Mouse (Mus musculus): Measurements from ENCODE around the gene Rgs19. TPM values are rescaled to one million over a fixed set of nuclear protein-coding genes. Genes with fewer than 3 reads are reported as not detected.

Rgs19 gene
- polyA plus RNA-seq, 1 experiment from 2014 or later: 81.1 TPM

GRCm38 (mm10) chr2:181663298-181663630 lies 30.5 kb downstream of the Rgs19 start:
- H3K9me3 ChIP-seq (replicated peaks): no peaks in the 10 kb centered on the region
- WGBS: 27% methylated on average over 4 of the region's 4 CpGs
- peaks cover 11% of the 10 kb centered on the region for H3K27me3 ChIP-seq (ENCODE audit: low read depth, poor library complexity, severe bottlenecking)
- DNase-seq (ENCODE audit: low spot score): no peak
- H3K4me3 ChIP-seq: no peak overlapping the region
- H3K36me3 ChIP-seq: 0 out of 2 replicates have a peak, but pooled peaks cover 3% of the 10 kb centered on the region
- peak overlapping the region; percentile 46; the same call in 1 of the 2 replicates for H3K27ac ChIP-seq (replicated peaks)
- H3K4me1 ChIP-seq: peaks cover 20% of the 10 kb centered on the region

GRCm38 (mm10) chr2:181662620-181663297 lies 31.0 kb downstream of the Rgs19 start:
- Histone ChIP-seq H3K36me3 (0 out of 2 replicates have a peak, but pooled peaks cover 6% of the 10 kb centered on the region), H3K4me1 (peaks cover 20% of the 10 kb centered on the region), H3K4me3 (no peak overlapping the region), H3K27me3 (ENCODE audit: low read depth, poor library complexity, severe bottlenecking) (peaks cover 6% of the 10 kb centered on the region), H3K27ac (replicated peaks) (peak overlapping the region; percentile 46; the same call in 1 of the 2 replicates), H3K9me3 (replicated peaks) (no peaks in the 10 kb centered on the region)
- no peak for DNase-seq (ENCODE audit: low spot score)
- 85% methylated on average over 3 of the region's 3 CpGs for WGBS

- 13% methylated on average over 9 of the region's 9 CpGs for WGBS
- H3K27ac ChIP-seq (replicated peaks): peak overlapping the region; percentile 49
These were observed 34.1 kb downstream of the Rgs19 start for GRCm38 (mm10) chr2:181659609-181660055.

GRCm38 (mm10) chr2:181658930-181659555 lies 34.7 kb downstream of the Rgs19 start:
- peak; percentile 47 for DNase-seq (ENCODE audit: low spot score)
- peaks cover 43% of the 10 kb centered on the region for H3K36me3 ChIP-seq
- 38% methylated on average over 17 of the region's 17 CpGs for WGBS
- no peak overlapping the region for H3K4me3 ChIP-seq
- no peaks in the 10 kb centered on the region for H3K9me3 ChIP-seq (replicated peaks)
- peaks cover 20% of the 10 kb centered on the region for H3K4me1 ChIP-seq
- no peaks in the 10 kb centered on the region for H3K27me3 ChIP-seq (ENCODE audit: low read depth, poor library complexity, severe bottlenecking)
- no peak overlapping the region for H3K27ac ChIP-seq (replicated peaks)

More at GRCm38 (mm10) chr2:181659609-181660055, 34.1 kb downstream of the Rgs19 start:
- Histone ChIP-seq H3K9me3 (replicated peaks) (no peaks in the 10 kb centered on the region), H3K4me1 (peaks cover 20% of the 10 kb centered on the region), H3K27me3 (ENCODE audit: low read depth, poor library complexity, severe bottlenecking) (no peaks in the 10 kb centered on the region), H3K4me3 (no peak overlapping the region), H3K36me3 (peaks cover 37% of the 10 kb centered on the region)
- peak; percentile 52 for DNase-seq (ENCODE audit: low spot score)

GRCm38 (mm10) chr2:181658528-181658927 lies 35.2 kb downstream of the Rgs19 start:
- Histone ChIP-seq H3K27me3 (ENCODE audit: low read depth, poor library complexity, severe bottlenecking) (no peaks in the 10 kb centered on the region), H3K27ac (replicated peaks) (no peak overlapping the region)
- 81% methylated on average over 7 of the region's 7 CpGs for WGBS

GRCm38 (mm10) chr2:181657441-181657840 lies 36.3 kb downstream of the Rgs19 start:
- Histone ChIP-seq H3K9me3 (replicated peaks) (no peaks in the 10 kb centered on the region), H3K27me3 (ENCODE audit: low read depth, poor library complexity, severe bottlenecking) (no peaks in the 10 kb centered on the region), H3K36me3 (peaks cover 59% of the 10 kb centered on the region), H3K27ac (replicated peaks) (no peak overlapping the region), H3K4me1 (peaks cover 20% of the 10 kb centered on the region), H3K4me3 (no peak overlapping the region)
- WGBS: 74% methylated on average over 2 of the region's 2 CpGs
- no peak for DNase-seq (ENCODE audit: low spot score)

More at GRCm38 (mm10) chr2:181658528-181658927, 35.2 kb downstream of the Rgs19 start:
- DNase-seq (ENCODE audit: low spot score): no peak
- Histone ChIP-seq H3K4me1 (peaks cover 20% of the 10 kb centered on the region), H3K9me3 (replicated peaks) (no peaks in the 10 kb centered on the region), H3K4me3 (no peak overlapping the region), H3K36me3 (peaks cover 48% of the 10 kb centered on the region)

GRCm38 (mm10) chr2:181656734-181657133 lies 37.0 kb downstream of the Rgs19 start, which contains the start of gene Gm29797:
TSS of gene Gm29797 (plus strand) at chr2:181657034.
- Histone ChIP-seq H3K4me3 (no peak within 1 kb of the TSS), H3K36me3 (peaks cover 66% of the 10 kb centered on the region), H3K4me1 (peaks cover 17% of the 10 kb centered on the region), H3K27me3 (ENCODE audit: low read depth, poor library complexity, severe bottlenecking) (no peaks in the 10 kb centered on the region), H3K9me3 (replicated peaks) (no peaks in the 10 kb centered on the region), H3K27ac (replicated peaks) (no peak within 1 kb of the TSS)
- 66% methylated on average over 3 of the region's 3 CpGs for WGBS
- DNase-seq (ENCODE audit: low spot score): no peak

GRCm38 (mm10) chr2:181653523-181653922 lies 40.3 kb downstream of the Rgs19 start:
- Histone ChIP-seq H3K4me1 (no peaks in the 10 kb centered on the region), H3K27ac (replicated peaks) (no peak overlapping the region), H3K36me3 (peaks cover 98% of the 10 kb centered on the region), H3K9me3 (replicated peaks) (no peaks in the 10 kb centered on the region), H3K27me3 (ENCODE audit: low read depth, poor library complexity, severe bottlenecking) (no peaks in the 10 kb centered on the region), H3K4me3 (no peak overlapping the region)
- no peak for DNase-seq (ENCODE audit: low spot score)
- WGBS: 81% methylated on average over 1 of the region's 1 CpGs

- DNase-seq (ENCODE audit: low spot score): no peak
These were observed 40.7 kb downstream of the Rgs19 start for GRCm38 (mm10) chr2:181653065-181653464.

GRCm38 (mm10) chr2:181648926-181649325 lies 44.9 kb downstream of the Rgs19 start:
- Histone ChIP-seq H3K27ac (replicated peaks) (no peak overlapping the region), H3K27me3 (ENCODE audit: low read depth, poor library complexity, severe bottlenecking) (no peaks in the 10 kb centered on the region), H3K36me3 (peaks cover 97% of the 10 kb centered on the region), H3K9me3 (replicated peaks) (no peaks in the 10 kb centered on the region), H3K4me3 (no peak overlapping the region), H3K4me1 (no peaks in the 10 kb centered on the region)
- no peak for DNase-seq (ENCODE audit: low spot score)
- WGBS: 94% methylated on average over 10 of the region's 10 CpGs

More at GRCm38 (mm10) chr2:181653065-181653464, 40.7 kb downstream of the Rgs19 start:
- Histone ChIP-seq H3K4me1 (no peaks in the 10 kb centered on the region), H3K27ac (replicated peaks) (no peak overlapping the region), H3K4me3 (no peak overlapping the region), H3K36me3 (peaks cover 98% of the 10 kb centered on the region), H3K9me3 (replicated peaks) (no peaks in the 10 kb centered on the region), H3K27me3 (ENCODE audit: low read depth, poor library complexity, severe bottlenecking) (no peaks in the 10 kb centered on the region)

GRCm38 (mm10) chr2:181646626-181647472 lies 46.9 kb downstream of the Rgs19 start:
- 95% methylated on average over 6 of the region's 6 CpGs for WGBS
- H3K36me3 ChIP-seq: peaks cover 95% of the 10 kb centered on the region
- H3K27ac ChIP-seq (replicated peaks): no peak overlapping the region
- no peak for DNase-seq (ENCODE audit: low spot score)
- H3K27me3 ChIP-seq (ENCODE audit: low read depth, poor library complexity, severe bottlenecking): no peaks in the 10 kb centered on the region
- no peaks in the 10 kb centered on the region for H3K4me1 ChIP-seq
- H3K4me3 ChIP-seq: no peak overlapping the region
- no peaks in the 10 kb centered on the region for H3K9me3 ChIP-seq (replicated peaks)

- WGBS: 89% methylated on average over 3 of the region's 3 CpGs
- DNase-seq (ENCODE audit: low spot score): no peak
- H3K9me3 ChIP-seq (replicated peaks): no peaks in the 10 kb centered on the region
- H3K27me3 ChIP-seq (ENCODE audit: low read depth, poor library complexity, severe bottlenecking): no peaks in the 10 kb centered on the region
- H3K27ac ChIP-seq (replicated peaks): no peak overlapping the region
- no peaks in the 10 kb centered on the region for H3K4me1 ChIP-seq
- peaks cover 96% of the 10 kb centered on the region for H3K36me3 ChIP-seq
- H3K4me3 ChIP-seq: no peak overlapping the region
These were observed 48.1 kb downstream of the Rgs19 start for GRCm38 (mm10) chr2:181645666-181646065.

All from midbrain, embryonic 10.5 days (tissue).